Mouse (Mus musculus) layer of hippocampus, adult 9-11 months (tissue): ENCODE measurements around the gene Tmc6.

Experiments used
- DNase-seq: peaks from one replicate; pipeline ENCODE4 v3.0.0; 2022

Tmc6 gene

GRCm38 (mm10) chr11:117748628-117749027, 33.4 kb downstream of the Tmc6 start:
- DNase-seq: no peak

- DNase-seq: no peak
These were observed 38.5 kb downstream of the Tmc6 start for GRCm38 (mm10) chr11:117743454-117744030.

- no peak for DNase-seq
These were observed 39.3 kb downstream of the Tmc6 start for GRCm38 (mm10) chr11:117742715-117743114.

GRCm38 (mm10) chr11:117742243-117742642, 39.8 kb downstream of the Tmc6 start:
- DNase-seq: no peak

- no peak for DNase-seq
These were observed 40.9 kb downstream of the Tmc6 start for GRCm38 (mm10) chr11:117741128-117741527.

GRCm38 (mm10) chr11:117738123-117738522, 43.9 kb downstream of the Tmc6 start:
- no peak for DNase-seq

GRCm38 (mm10) chr11:117736037-117736689, 45.8 kb downstream of the Tmc6 start:
- no peak for DNase-seq

- no peak for DNase-seq
These were observed 50.5 kb downstream of the Tmc6 start for GRCm38 (mm10) chr11:117731470-117731869.

- DNase-seq: no peak
These were observed 51.5 kb downstream of the Tmc6 start for GRCm38 (mm10) chr11:117730490-117730838.

GRCm38 (mm10) chr11:117729798-117730489, 52.1 kb downstream of the Tmc6 start:
- DNase-seq: no peak

- no peak for DNase-seq
These were observed 52.7 kb downstream of the Tmc6 start for GRCm38 (mm10) chr11:117729341-117729740.

- DNase-seq: no peak
These were observed 53.2 kb downstream of the Tmc6 start for GRCm38 (mm10) chr11:117728841-117729240.

GRCm38 (mm10) chr11:117728245-117728644, 53.8 kb downstream of the Tmc6 start:
- no peak for DNase-seq

- no peak for DNase-seq
These were observed 55.0 kb downstream of the Tmc6 start for GRCm38 (mm10) chr11:117727031-117727430.

GRCm38 (mm10) chr11:117724604-117725301, 57.2 kb downstream of the Tmc6 start:
- peak; percentile 44 for DNase-seq

- no peak for DNase-seq
These were observed 63.2 kb downstream of the Tmc6 start for GRCm38 (mm10) chr11:117718838-117719237.
